Mouse (Mus musculus) ovary, postnatal 14 days (tissue): Measurements from ENCODE around the gene Lingo4.

ENCODE experiments used
- DNase-seq: peaks from one replicate; pipeline ENCODE4 v3.0.0; 2022; ENCODE audit warnings: low spot score

Lingo4 gene

GRCm38 (mm10) chr3:94398217-94398616, at the start of gene Lingo4:
TSS of gene Lingo4 (plus strand) at chr3:94398517.
- DNase-seq: no peak

GRCm38 (mm10) chr3:94360812-94361211, 37.5 kb upstream of the Lingo4 start:
- no peak for DNase-seq

DNA sequence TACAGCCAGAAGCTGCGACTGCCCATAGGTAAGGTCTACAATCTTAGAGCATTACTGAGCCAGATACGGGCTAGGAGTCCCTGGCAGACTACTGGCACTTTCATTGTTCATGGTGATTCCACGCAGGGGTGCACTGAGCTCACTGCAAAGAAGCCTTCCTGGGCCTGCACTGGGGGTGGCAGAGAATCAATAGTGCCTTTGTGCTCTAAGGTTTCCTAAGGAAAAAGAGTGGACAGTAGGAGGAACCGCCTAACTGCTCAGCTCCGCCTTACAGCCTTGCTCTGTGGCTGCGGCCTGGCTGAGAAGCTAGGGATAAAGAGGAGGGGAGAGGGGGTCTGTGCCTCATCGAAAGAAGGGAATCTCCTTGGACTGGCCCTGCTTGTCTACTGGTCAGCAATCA, 36.2 kb upstream of the Lingo4 start, which contains the start of gene C2cd4d:
C2cd4d (plus strand) TSS at position 301 of the 400 bp plus-strand sequence.
- no peak for DNase-seq

GRCm38 (mm10) chr3:94363291-94364153, 34.8 kb upstream of the Lingo4 start:
- peak; percentile 37 for DNase-seq

- DNase-seq: peak; percentile 23
Measured at GRCm38 (mm10) chr3:94364154-94364526, 34.2 kb upstream of the Lingo4 start.

GRCm38 (mm10) chr3:94366761-94367160, 31.6 kb upstream of the Lingo4 start:
- DNase-seq: peak; percentile 77

GRCm38 (mm10) chr3:94367511-94367910, 30.8 kb upstream of the Lingo4 start:
- no peak for DNase-seq

- no peak for DNase-seq
Measured at GRCm38 (mm10) chr3:94368631-94369030, 29.7 kb upstream of the Lingo4 start.

GRCm38 (mm10) chr3:94369709-94370108, 28.6 kb upstream of the Lingo4 start:
- no peak for DNase-seq

DNA sequence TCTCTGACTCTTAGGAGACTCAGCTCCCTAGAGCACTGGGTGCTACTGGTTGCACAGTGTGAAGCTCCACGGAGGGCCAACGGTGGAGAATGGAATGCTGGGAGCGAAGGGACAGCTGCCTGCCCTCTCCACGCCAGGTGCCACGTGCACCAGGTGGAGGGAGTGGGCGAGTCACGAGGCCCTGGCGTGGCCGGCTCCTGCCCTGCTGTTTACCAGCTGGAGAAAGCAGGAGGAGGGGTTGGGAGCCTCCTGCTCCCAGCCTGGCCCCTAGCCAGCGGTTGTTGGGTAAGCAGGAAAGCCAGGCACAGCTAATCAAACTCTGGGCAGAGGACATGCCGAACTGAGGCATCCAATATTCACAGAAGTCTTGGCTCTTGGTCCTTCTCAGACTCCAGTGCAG, 26.7 kb upstream of the Lingo4 start:
- DNase-seq: peak; percentile 79

DNA sequence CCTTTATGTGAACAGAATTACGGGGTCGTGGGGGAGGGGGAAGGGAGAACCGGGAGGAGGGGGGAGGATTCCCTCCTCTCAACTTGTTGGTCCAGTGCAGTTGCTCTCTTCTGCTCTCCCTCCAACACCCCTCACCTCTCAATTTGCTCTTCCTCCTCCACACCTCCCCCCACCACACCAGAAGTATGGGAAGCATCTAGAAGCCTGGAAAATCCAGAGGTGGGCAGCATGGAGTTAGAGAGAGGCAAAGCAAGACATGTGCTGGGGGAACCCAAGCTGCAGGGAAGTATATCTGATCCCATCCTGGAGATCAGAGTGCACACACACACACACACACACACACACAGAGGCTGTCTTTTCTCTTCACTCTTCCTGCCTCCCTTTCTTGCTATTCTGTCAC, 26.3 kb upstream of the Lingo4 start:
- no peak for DNase-seq

DNA sequence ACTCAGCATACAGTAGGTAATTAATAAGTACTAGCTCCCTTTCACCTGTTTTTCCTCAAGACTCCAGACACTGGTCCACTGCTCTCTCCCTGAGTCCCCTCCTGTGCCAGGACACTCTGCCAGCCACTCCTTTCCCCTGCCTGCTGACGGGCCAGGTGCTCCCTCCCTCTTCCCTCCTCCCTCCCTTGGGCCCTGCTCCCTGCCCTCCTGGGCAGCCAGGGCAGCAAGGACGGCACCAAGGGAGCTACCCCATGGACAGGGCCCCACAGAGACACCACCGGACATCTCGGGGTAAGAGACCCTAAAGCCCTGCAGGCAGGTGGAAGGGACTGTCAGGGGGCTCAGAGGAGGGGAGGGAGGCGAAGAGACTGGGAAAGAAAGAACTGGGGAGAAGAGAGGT, 25.7 kb upstream of the Lingo4 start, which contains the start of gene Rorc:
Rorc (plus strand) TSS at position 154 of the 400 bp plus-strand sequence.
- DNase-seq: peak; percentile 42

GRCm38 (mm10) chr3:94373090-94373489, 25.2 kb upstream of the Lingo4 start:
- no peak for DNase-seq

- DNase-seq: no peak
Measured at GRCm38 (mm10) chr3:94373597-94374011, 24.7 kb upstream of the Lingo4 start.

DNA sequence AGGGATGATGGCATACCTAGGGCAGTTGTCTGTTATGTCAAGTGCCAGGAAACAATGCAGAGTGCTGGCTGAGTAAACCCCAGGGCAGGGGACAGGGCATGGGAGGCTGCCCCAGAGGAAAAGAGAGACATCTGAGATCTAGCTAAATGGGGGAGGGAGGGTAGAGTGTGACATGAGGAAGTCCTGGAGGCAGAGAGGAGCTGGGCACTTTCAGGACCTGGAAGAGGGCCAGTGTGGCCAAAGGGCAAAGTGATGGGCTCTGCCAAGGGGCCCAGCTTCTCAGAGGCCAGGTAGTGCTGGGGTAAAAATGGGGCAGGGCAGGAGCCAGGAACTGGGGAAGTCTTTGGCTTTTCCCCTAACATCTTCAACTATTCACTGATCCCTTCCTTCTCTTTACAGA, 23.7 kb upstream of the Lingo4 start:
- no peak for DNase-seq

DNA sequence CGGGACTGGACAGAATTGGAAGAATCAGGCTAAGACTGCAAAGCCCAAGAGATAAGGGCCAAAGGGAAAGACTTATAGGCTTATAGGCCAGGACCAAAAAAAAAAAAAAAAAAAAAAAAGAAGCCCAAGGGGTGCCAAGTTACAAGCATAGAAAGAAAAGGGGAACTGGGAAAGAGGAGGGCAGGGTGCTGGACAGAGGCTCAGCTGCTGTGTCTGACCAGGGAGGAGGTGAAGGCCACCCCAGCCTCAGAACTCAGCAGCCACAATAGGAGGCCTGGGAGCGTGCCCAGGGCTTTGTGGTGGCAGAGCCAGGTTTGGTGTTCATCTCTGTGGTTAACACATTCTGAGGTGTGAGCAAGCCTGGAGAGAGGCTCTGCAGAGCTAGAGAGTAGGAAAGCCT, 23.2 kb upstream of the Lingo4 start:
- no peak for DNase-seq

DNA sequence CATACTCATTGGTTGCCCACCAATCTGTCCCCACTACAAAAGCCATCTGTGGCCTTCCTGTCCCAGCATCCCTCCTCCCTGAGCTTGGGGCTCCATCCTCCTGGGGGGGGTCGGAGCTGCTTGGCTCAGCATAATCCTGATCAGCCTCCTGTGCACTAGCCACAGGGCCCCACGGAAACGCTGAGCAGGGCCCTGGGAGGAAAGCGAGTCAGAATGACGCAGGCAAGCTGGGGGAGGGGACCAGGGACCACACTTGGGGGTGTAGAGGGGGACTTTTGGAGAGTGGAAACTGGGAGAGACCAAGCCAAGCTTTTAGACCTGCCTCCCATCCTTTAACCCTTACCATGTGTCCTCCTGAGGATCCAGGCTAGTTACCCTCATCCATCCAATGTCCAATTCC, 22.5 kb upstream of the Lingo4 start:
- no peak for DNase-seq

DNA sequence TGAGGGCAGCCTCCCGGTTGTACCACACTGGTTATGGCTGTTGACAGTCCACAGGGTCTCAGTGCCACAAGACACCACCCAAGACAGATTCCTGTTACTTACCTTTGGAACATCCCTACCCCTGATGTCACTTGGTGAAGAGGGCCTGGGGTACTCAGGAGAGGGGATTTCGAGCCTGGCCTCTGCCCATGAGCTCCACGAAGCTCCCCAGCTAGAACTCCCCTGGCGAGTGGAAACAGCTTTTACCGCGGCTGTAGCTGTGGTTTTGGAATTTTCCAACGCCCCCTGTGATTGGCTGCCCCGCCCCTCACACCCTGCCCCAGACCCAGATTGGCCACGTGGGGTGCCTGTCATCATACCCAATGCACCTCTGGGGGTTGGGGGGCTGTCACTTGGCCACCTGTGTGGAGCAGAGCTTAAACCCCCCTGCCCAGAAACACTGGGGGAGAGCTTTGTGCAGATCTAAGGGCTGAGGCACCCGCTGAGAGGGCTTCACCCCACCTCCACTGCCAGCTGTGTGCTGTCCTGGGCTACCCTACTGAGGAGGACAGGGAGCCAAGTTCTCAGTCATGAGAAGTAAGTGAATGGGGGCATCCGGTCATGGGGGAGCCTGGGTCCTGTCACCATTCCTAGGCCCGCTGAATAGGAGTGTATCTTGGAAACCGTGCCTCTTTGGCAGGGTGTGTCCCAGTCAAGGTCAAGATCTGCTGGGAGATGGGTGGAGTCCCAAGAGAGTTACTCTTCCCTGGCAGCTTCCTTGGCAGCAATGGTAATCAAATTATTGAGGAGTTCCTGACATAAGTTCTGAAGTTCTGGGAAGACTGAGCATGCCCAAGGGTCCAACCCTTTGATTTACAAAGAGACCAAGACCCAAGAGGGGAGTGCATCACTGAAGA, 21.0 kb upstream of the Lingo4 start:
- no peak for DNase-seq

DNA sequence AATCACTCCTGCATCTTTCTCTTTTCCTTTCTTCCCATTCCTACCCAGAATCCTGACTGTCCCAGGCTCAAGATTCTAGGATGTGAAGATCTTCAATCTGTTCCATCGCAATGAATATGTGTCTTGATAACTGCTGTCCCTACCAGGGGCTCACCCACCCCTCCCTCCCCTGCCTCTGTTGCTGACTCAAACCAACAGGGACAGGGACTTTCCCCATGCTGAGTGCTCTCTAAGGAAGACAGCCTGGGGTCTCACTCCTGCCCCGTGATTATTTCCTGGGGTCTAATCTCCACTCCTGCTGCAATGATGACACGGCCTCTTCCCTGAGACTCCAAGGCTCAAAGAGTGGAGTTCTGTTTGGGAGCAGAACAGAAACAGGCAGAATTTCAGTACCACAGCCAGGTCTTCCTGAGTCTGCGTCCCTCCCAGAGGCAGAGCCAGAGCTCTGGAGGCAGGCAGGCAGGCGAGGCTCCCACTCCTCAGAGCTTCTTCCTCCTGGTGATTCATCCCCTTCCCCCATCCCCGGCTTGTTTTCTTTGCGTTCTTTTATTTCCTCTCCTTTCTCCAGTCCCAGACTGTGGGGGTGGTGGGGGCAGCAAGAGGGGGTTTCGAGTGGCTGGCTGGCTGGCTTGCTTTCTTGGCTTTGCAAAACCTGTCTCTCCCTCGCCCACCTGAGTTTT, 18.3 kb upstream of the Lingo4 start:
- no peak for DNase-seq

GRCm38 (mm10) chr3:94382308-94382707, 16.0 kb upstream of the Lingo4 start:
- DNase-seq: no peak

- DNase-seq: no peak
Measured at GRCm38 (mm10) chr3:94383476-94383875, 14.8 kb upstream of the Lingo4 start.

DNA sequence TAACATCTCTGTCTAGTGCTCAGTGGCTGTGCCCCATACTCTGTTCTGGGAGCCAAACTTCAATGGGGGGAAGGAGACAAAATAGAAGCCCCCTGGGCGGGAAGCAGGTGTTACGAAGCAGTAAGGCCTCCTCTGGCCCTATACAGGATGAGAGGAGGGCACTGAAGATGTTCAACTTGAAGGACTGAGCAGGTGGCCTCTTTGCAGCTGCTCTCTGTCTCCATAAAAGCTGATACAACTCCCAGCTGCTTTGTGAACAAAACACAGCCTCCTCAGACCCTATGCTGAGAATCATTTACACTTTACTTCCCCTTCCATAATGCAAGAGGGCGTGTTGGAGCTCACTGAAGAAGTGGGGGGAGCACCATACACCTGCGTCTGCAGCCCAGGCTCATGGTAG, 11.6 kb upstream of the Lingo4 start:
- DNase-seq: no peak
